Comparison of ENCODE assay signal across 7 mouse cellular contexts in the genomic region with DNA sequence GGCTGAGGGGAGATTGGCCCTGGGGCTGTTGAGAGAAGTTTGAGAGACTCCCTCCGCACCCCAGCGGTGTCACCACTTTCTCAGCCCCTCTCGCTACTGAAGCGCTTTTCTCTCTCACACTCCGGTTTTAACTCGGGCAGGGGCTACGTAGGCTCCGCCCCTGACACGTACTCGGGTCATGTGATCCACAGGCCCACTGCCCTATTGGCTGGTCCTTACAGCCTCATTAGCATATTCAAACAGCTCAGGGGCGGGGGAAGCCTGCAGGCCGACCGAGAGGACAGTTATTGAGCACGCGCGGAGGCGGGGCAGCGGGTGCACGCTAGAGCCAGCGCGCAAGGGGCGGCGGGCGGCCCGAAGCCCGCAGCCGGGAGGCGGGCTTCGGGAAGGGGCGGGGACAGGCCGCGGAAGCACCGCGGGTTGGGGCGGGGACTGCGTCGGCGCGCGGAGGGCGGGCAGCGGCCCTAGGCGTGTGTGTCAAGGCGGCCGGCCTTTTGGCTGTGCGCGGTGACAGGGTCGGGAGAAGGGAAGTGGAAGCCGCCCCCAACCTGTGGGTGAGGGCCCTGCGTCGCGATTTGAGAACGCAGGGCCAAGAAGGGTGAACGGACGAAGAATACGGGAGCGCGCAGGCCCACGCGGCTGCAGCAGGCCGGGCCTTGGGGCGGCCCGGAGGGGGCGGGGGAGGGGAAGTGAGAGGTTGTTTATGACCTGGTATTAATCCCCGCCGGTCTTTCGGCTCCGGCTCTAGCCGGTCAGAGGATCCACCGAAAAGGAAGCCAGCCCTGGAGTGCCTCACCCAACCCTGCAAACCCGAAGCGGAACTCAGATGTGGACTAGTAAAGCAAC. TPM values are rescaled to one million over a fixed set of nuclear protein-coding genes. Genes with fewer than 3 reads are reported as not detected.
DNase-seq lines count a peak whose midpoint lies in the region; ATAC-seq lines count a peak whose summit lies in the region.

A gene (minus strand): TSS at position 134 of the 846 bp plus-strand sequence.

- H3K4me1 ChIP-seq in embryonic facial prominence, embryonic 11.5 days (ENCODE audit: control insufficient read depth, insufficient read depth, low read length): no peaks in the 10 kb centered on the region
- peaks cover 19% of the 10 kb centered on the region for H3K4me1 ChIP-seq in limb, embryonic 10.5 days
- H3K4me1 ChIP-seq in midbrain, embryonic 13.5 days (replicated peaks): peaks cover 19% of the 10 kb centered on the region

- WGBS in embryonic facial prominence, embryonic 11.5 days: under 1% methylated on average over 69 of the region's 72 CpGs
- under 1% methylated on average over 72 of the region's 72 CpGs for WGBS in limb, embryonic 10.5 days
- under 1% methylated on average over 72 of the region's 72 CpGs for WGBS in midbrain, embryonic 13.5 days

- peak; percentile 99 for DNase-seq in adrenal gland, postnatal 14 days
- DNase-seq in embryonic facial prominence, embryonic 11.5 days (ENCODE audit: low spot score): peak; percentile 99
- peak; percentile 100 for DNase-seq in kidney, adult 11 months
- peak; percentile 95 for DNase-seq in limb, embryonic 10.5 days (ENCODE audit: low spot score)
- peak; percentile 95 for DNase-seq in spleen, adult 12 weeks (ENCODE audit: low spot score)

- H3K9ac ChIP-seq in embryonic facial prominence, embryonic 11.5 days (replicated peaks; ENCODE audit: low read length): peak within 1 kb of the TSS; percentile 96
- H3K9ac ChIP-seq in midbrain, embryonic 13.5 days (replicated peaks): peak within 1 kb of the TSS; percentile 94

- no peaks in the 10 kb centered on the region for H3K27me3 ChIP-seq in embryonic facial prominence, embryonic 11.5 days (ENCODE audit: control insufficient read depth, insufficient read depth, low read length)
- H3K27me3 ChIP-seq in limb, embryonic 10.5 days (ENCODE audit: low read depth, poor library complexity, severe bottlenecking): no peaks in the 10 kb centered on the region
- H3K27me3 ChIP-seq in midbrain, embryonic 13.5 days: no peaks in the 10 kb centered on the region

- H3K27ac ChIP-seq in embryonic facial prominence, embryonic 11.5 days (replicated peaks; ENCODE audit: low read depth, low read length): peak within 1 kb of the TSS; percentile 97
- peak within 1 kb of the TSS; percentile 99 for H3K27ac ChIP-seq in limb, embryonic 10.5 days
- H3K27ac ChIP-seq in midbrain, embryonic 13.5 days: peak within 1 kb of the TSS; percentile 99

- H3K4me3 ChIP-seq in embryonic facial prominence, embryonic 11.5 days (ENCODE audit: low read depth, low read length): peak within 1 kb of the TSS; percentile 99
- peak within 1 kb of the TSS; percentile 96 for H3K4me3 ChIP-seq in limb, embryonic 10.5 days
- H3K4me3 ChIP-seq in midbrain, embryonic 13.5 days (replicated peaks): peak within 1 kb of the TSS; percentile 97

- peak; percentile 94 for ATAC-seq in embryonic facial prominence, embryonic 11.5 days (replicated peaks; ENCODE audit: insufficient number of reproducible peaks, low FRiP score, low TSS enrichment, low read depth)
- peak; percentile 75 for ATAC-seq in granulocyte monocyte progenitor cell, adult 5-6 weeks (replicated peaks; ENCODE audit: poor library complexity, severe bottlenecking)
- ATAC-seq in midbrain, embryonic 13.5 days: peak; percentile 92

- peak within 1 kb of the TSS; percentile 81 for H3K4me2 ChIP-seq in embryonic facial prominence, embryonic 11.5 days (ENCODE audit: low read depth, low read length)
- H3K4me2 ChIP-seq in midbrain, embryonic 13.5 days (replicated peaks): peak within 1 kb of the TSS; percentile 84

- H3K9me3 ChIP-seq in embryonic facial prominence, embryonic 11.5 days (replicated peaks; ENCODE audit: control insufficient read depth, low read length): no peaks in the 10 kb centered on the region
- H3K9me3 ChIP-seq in limb, embryonic 10.5 days (replicated peaks): no peaks in the 10 kb centered on the region
- no peaks in the 10 kb centered on the region for H3K9me3 ChIP-seq in midbrain, embryonic 13.5 days

- no peaks in the 10 kb centered on the region; the same call in 1 of the 2 replicates for H3K36me3 ChIP-seq in embryonic facial prominence, embryonic 11.5 days (replicated peaks; ENCODE audit: control insufficient read depth, insufficient read depth, low read depth, low read length)
- peaks cover 19% of the 10 kb centered on the region for H3K36me3 ChIP-seq in limb, embryonic 10.5 days
- no peaks in the 10 kb centered on the region for H3K36me3 ChIP-seq in midbrain, embryonic 13.5 days

RNA-seq across cellular contexts. Expression of the gene that starts here (rescaled TPM):
- total RNA-seq in adrenal gland, postnatal 14 days (2021): 43.2 and 44.7 TPM in 2 replicates
- 24.2 and 26.9 TPM in 2 replicates for polyA plus RNA-seq in embryonic facial prominence, embryonic 11.5 days (2014; fragmentation: Nextera tagmentation; extraction: Ambion mirVana)
- total RNA-seq in granulocyte monocyte progenitor cell, adult 5-6 weeks (2014; fragmentation: Nextera tagmentation): 32.1 and 38.8 TPM in 2 replicates
- total RNA-seq in granulocyte monocyte progenitor cell, adult 5-6 weeks (2017): 62.6 and 110 TPM in 2 replicates
- polyA plus RNA-seq in limb, embryonic 10.5 days (2016; fragmentation: Nextera tagmentation; extraction: Ambion mirVana): 18.1 and 25.4 TPM in 2 replicates
- polyA plus RNA-seq in midbrain, embryonic 13.5 days (2015; fragmentation: Nextera tagmentation; extraction: Ambion mirVana): 14.8 and 20.5 TPM in 2 replicates

Comparison
In these comparisons a context has a peak if more than half of its experiments do, and no peak if none do; other contexts are left out.
1. Peak in every context shown above with its lines: DNase-seq, ATAC-seq, H3K4me3 ChIP-seq and H3K27ac ChIP-seq.